Mouse (Mus musculus) layer of hippocampus, adult 18-20 months (tissue): ENCODE measurements at regions not wholly inside any gene's neighbourhood (a gene's known extent, or its start where the extent isn't known, plus 50 kb on each side); places are given as distances from the start of the nearest gene placed in this dataset.

Source experiments
- DNase-seq, 2 experiments: peaks; one replicate each; pipeline ENCODE4 v3.0.0; 2022; ENCODE audit warnings: low spot score in 2 of 2

DNA sequence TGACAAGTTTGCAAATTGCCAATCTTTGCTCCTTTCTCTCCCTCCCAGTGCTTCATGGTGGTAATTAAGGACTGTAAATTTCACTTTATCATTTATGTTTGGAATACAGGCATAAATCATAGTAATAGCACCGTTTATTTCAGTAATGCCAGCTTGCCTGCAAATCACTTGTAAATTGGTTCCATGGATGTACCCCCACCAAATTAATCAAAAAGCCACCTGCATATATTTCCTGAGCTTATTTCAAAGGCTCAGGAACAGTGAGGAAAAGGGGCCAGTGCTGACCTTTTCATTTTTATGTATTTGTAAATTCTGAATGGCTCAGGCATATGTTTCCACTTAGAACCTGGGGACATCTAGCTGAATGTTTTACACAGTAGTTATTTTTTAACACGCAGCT lies 115.0 kb downstream of the D3Ertd751e start:
- DNase-seq: no peak

GRCm38 (mm10) chr3:41862674-41863073 lies 120.3 kb downstream of the D3Ertd751e start:
- DNase-seq: no peak

DNA sequence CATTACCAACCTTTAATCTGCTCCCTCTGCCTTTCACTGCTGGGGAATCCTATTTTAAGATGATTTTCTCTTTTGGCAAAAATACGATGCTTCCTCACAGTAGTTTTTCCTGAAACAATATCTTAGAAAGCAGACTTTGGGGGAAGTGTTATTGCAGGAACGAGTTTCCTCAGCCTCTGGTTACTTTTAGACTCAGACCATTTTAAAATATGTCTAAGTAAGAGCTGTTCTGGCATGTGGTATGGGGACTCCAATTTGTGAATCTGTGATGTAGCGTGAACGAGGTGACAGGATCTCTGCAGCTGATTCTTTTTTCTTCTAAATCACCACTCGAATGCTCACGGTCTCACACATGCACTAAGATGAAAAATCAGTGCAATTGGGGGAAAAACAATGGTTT lies 166.5 kb downstream of the D3Ertd751e start:
- no peak for DNase-seq

DNA sequence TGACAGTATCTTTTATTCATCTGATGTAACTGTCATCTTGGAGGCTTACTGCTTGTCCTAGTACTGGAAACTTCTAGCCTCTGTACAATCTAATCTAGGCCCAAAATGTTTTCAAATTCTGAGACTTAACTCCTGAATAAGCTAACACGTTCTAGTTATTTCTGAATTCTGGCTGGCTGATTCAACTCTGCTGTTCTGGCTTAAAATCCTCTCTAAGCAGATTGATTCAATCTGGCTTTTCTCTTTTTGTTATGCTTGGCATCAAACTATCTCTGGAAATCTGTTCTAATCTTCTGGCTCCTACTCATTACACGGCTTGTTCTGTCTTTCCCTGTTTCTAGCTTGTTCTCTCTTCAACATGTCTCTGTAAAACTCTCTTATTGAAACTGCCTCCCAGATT lies 170.8 kb downstream of the D3Ertd751e start:
- peak in 1 of 2 experiments; percentile 52 for DNase-seq

DNA sequence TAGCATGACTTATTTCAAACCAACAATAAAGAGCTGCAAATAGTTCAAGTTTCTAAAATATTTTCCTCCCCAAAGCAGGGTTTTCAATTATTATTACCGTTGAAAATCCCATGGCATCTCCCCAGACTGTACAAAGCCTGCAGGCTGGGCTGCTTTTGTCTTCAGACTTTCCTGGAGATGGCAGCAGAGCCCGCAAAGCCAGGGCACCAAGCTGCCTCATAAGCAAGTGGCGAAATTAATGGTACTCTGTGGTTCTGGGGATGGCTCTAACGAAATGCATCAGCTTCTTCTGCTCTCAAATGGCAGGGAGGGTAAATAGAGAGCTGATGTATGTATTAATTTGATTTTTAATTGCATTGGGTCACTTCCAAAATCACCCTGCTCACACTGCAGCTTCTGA lies 197.4 kb downstream of the D3Ertd751e start:
- peak in 1 of 2 experiments; percentile 15 for DNase-seq

DNA sequence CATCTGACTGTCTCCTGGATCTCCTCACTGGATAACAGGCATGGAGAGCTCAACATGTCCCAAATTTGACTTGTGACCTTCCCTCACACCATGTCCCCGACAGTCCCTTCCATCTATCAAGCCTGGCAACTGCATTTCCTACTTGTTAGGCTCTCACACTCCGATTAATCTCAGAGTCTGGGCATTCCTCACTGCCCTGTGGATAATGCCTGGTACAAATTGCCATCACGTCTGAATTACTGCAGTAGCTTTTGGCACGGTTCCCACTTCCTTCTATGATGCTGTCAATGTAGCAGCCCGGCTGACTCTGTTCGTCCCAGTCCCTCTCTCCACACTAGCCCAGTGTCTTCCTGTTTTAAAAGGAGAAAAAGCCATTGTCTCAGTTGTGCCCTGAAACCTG lies 200.6 kb downstream of the D3Ertd751e start:
- DNase-seq: no peak

- no peak for DNase-seq
Measured at GRCm38 (mm10) chr3:41949404-41949803, 207.0 kb downstream of the D3Ertd751e start.

- no peak for DNase-seq
Measured at GRCm38 (mm10) chr3:41957385-41957784, 215.0 kb downstream of the D3Ertd751e start.

GRCm38 (mm10) chr3:41960209-41960608 lies 217.8 kb downstream of the D3Ertd751e start:
- no peak for DNase-seq

- DNase-seq: peak; percentile 30 to 61
Measured at GRCm38 (mm10) chr3:41962923-41963322, 220.5 kb downstream of the D3Ertd751e start.

DNA sequence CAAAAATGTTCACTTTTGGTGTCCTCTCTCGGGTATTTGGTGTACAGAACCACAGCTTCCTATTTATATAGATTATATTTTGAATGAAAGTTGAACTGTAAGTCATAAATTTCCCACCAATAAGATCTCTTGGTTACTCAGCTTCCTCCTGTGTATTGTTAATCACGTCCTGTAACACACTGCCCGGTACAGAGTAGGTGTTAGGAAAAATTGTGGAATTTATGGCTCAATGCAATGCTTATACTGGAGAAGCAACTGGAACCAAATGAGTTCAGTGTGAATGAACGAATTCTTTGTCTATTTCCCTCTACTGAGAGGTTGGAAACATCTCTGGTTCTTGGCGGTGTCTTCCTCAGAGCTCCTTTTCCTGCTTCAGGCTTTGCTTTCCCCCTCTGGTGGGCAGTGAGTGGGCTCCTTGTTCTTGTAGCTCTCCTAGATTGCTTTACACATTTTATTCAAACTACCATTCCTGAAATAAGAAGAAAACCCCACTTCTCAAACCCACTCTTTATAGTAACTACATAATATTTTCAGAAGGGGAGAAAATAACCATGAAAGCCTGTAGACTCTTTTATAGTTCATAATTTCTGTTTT lies 264.4 kb downstream of the D3Ertd751e start:
- no peak for DNase-seq

DNA sequence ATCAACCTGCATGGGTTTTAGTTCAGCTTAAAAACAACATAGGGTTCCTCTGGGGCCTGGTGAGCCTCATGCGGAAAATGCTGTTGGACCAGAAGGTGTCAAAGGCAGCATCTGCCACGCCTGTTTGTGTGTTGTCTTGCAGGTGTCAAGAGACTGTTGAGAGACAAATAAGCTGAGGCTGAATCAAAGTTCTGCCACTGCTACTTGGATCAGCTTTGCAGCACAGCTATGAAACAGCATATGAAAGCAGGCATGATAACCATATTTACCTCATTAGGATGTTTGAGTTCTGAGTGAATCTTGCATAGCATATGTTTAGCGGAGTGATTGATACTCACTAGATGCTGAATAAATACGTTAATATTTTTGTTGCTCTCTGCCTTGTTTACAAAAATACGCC lies 280.8 kb downstream of the D3Ertd751e start:
- no peak for DNase-seq

GRCm38 (mm10) chr3:42039632-42040031 lies 297.2 kb downstream of the D3Ertd751e start:
- DNase-seq: no peak

DNA sequence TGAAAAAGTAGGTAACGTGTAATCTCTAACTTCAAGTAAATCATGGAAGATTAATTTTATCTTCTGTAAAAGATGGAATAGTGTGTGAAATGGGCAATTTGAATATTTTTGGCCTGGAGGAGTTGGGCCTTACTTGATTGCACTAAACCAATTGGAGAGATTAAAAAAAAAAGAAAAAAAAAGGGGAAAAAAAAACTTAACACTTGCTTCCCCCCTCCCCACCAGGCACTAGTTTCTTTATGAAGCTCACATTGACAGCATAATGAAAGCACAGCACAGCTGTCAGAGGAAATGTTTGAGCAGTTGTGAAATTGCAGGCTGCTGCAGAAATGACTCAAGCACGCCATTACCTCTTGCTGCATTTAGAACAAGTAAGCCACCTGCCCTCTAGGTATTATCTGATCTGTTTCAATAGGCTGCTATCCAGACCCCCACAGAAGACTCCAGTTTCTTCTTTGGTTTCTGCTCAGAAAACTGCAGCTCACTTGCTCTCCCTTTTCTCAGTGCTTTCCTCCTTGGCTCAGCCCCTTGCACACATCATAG lies 297.9 kb downstream of the D3Ertd751e start:
- no peak for DNase-seq

DNA sequence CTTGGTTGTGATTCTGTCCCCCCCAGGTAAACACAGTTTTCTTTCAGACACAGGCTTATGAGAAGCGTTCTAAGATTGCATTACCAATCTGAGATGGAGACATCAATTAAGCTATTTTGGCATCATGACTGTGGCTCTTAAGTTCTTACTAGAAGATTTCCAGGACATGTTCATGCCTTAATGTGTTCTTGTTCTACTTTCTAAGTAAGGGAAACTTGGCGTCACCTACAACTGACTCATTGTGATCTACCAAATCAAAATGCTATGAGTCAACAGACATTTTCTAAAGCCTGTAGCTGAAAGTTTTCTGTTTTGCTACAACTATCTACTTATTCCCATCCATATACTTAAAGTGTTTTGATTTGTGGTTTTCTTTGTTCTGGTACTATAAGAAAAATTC lies 298.5 kb downstream of the D3Ertd751e start:
- DNase-seq: no peak

DNA sequence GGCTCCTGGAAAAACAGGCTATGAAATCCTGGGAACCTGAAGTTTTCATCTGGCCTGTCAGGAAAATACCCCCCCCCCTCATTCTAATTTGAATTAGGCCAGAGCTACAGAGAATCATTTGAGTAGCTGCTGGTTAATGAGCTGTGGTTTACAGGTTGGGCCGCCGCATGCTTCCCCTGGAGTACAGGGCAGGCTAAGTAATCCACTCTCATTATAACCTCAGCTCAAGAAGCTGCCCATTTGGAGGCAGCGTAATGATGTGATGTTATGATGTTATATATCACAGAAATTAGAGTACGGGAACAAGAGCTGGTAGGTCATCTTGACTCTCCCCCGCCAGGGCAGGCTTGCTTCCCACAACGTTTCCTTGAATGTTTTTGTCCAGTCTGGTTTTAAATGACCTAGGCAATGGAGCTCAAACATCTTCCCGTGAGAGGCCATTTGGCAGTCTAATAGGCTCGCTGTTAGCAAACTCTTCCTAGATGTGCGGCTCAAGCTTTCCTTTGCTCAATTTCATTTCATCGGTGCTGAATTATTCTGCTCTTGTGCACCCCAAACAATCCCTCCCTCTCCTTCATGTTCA lies 315.0 kb downstream of the D3Ertd751e start:
- no peak for DNase-seq

DNA sequence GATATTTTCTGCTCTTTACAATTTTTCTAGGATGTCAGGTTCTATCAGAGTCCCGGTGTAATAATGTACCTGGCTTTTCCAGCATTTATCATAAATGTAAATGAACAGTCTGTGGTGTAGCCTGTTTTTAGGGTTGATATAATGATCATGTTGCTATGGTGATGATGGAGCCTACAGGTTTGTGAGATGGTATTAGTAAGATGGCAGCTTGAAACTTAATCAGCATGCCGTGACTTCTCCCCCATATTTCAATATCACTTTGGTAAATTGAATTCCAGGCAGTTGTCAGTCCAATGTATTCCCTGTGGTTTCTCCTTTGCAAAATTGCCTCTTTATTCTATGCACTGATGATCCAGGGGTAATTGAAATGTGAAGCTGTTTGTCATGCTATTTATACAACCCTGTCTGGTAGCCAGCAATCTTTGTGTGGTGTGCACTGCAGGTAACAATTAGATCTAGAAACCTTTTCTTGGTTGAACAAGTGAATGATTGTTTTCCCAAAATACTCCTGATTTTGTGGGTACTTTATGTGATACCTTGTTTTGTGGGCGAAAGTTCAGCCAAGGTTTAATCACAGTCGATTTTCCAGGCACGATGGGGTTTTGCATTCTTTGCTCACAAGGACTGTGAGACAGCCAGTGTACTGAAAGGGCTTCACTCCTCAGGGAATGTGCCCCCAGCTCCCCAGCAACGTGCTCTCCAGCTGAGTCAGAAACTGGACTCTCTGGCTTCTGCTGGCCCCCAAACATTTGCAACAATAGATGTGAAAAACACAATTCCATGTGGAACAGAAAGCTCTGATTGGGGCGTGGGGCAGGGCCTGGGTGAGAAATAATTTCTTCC lies 322.9 kb downstream of the D3Ertd751e start:
- DNase-seq: no peak

- DNase-seq: no peak
Measured at GRCm38 (mm10) chr3:42065962-42066361, 323.6 kb downstream of the D3Ertd751e start.

DNA sequence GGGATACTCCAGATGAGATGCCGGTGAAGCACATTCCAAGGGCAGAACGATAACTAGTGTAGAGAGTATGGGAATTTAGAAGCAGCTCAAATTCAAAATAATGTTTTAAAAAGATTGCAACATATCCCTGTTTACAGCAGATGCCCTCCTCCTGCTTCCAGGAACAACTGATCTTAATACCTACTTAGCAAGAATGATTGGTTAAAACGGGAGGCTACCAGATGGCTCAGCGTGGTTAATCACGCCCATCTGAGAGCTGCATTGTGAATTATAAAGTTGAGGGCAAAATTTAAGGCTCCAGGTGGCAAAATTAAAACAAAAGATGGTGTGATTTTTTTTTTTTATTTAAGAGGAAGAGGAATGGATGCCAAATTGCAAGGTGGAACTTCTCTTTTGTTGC lies 324.6 kb downstream of the D3Ertd751e start:
- DNase-seq: peak; percentile 5 to 54

- DNase-seq: peak in 1 of 2 experiments; percentile 32
Measured at GRCm38 (mm10) chr3:42074532-42075287, 332.3 kb downstream of the D3Ertd751e start.
